Mouse (Mus musculus): ENCODE data around the gene Slc35e3.

- TF ChIP-seq CTCF (IDR thresholded peaks at IDR 0.05; ENCODE audit: low read depth) (no peak), EP300 (optimal IDR thresholded peaks at IDR 0.05) (no peak)
Observed at GRCm38 (mm10) chr10:117755799-117756467, 9.8 kb upstream of the Slc35e3 start.

Measured in stomach, postnatal 0 days (tissue).